Mouse (Mus musculus) limb, embryonic 14.5 days (tissue): ENCODE data around the gene Cfap61. TPM values are rescaled to one million over a fixed set of nuclear protein-coding genes. Genes with fewer than 3 reads are reported as not detected.
A peak's percentile ranks its signal among the peaks of the same experiment; 100 is the strongest.

Experiments used
- ATAC-seq: fragments of 200-750 bp; cut with Nextera tagmentation; 2 replicates; pipeline ENCODE4 v1.8.0; 2017; ENCODE audit warnings: low read depth, moderate number of reproducible peaks, moderate TSS enrichment; ENCODE audit not compliant: low FRiP score
- DNase-seq: peaks from one replicate; pipeline ENCODE4 v3.0.0-alpha.2; 2015; ENCODE audit warnings: low spot score
- H3K27ac ChIP-seq: fragments of 300-500 bp; sonication (generic); replicated peaks from 2 replicates; pipeline ENCODE4 v1.5.1; 2014; ENCODE audit warnings: low read depth, mild to moderate bottlenecking, low read length, moderate library complexity, mixed read lengths
- H3K27me3 ChIP-seq: fragments of 300-500 bp; sonication (generic); 2 replicates; pipeline ENCODE4 v1.6.1; 2014; ENCODE audit warnings: low read length, mixed read lengths; ENCODE audit not compliant: control insufficient read depth, insufficient read depth
- H3K36me3 ChIP-seq: fragments of 300-500 bp; sonication (generic); 2 replicates; pipeline ENCODE4 v1.6.1; 2014; ENCODE audit warnings: mild to moderate bottlenecking, low read length, moderate library complexity, mixed read lengths; ENCODE audit not compliant: control insufficient read depth, insufficient read depth
- H3K4me1 ChIP-seq: fragments of 300-500 bp; sonication (generic); 2 replicates; pipeline ENCODE4 v1.6.1; 2014; ENCODE audit warnings: antibody characterized with exemption, low read length, mixed read lengths; ENCODE audit not compliant: control insufficient read depth, insufficient read depth
- H3K4me2 ChIP-seq: fragments of 300-500 bp; sonication (generic); replicated peaks from 2 replicates; pipeline ENCODE4 v1.6.1; 2014; ENCODE audit warnings: low read depth, mild to moderate bottlenecking, low read length, moderate library complexity; ENCODE audit not compliant: severe bottlenecking
- H3K4me3 ChIP-seq: fragments of 300-500 bp; sonication (generic); replicated peaks from 2 replicates; pipeline ENCODE4 v1.5.1; 2014; ENCODE audit warnings: low read length
- H3K9ac ChIP-seq: fragments of 300-500 bp; sonication (generic); 2 replicates; pipeline ENCODE4 v1.6.1; 2014; ENCODE audit warnings: mild to moderate bottlenecking, low read depth, low read length, moderate library complexity; ENCODE audit not compliant: severe bottlenecking
- H3K9me3 ChIP-seq: fragments of 300-500 bp; sonication (generic); 2 replicates; pipeline ENCODE4 v1.6.1; 2016; ENCODE audit warnings: low read length; ENCODE audit not compliant: control insufficient read depth
- POLR2A ChIP-seq: fragments of 200-500 bp; IDR thresholded peaks from 2 replicates; pipeline ENCODE4 v1.8.0; 2012; ENCODE audit warnings: inconsistent platforms, mild to moderate bottlenecking, moderate library complexity, borderline replicate concordance; ENCODE audit not compliant: insufficient read depth, insufficient read length; ENCODE audit errors: extremely low read depth
- WGBS: fragments of 180-500 bp; shearing (Covaris S2); extraction: QIAGEN DNeasy Blood & Tissue Kit; methylation state at CpG from one replicate; pipeline ENCODE4 v1.1.7; 2014; 5-methylcytosine and 5-hydroxymethylcytosine counted together
- polyA plus RNA-seq, 2 experiments: library from polyadenylated mRNA; depleted of rRNA in 1 of 2; stranded (reverse) in 1 of 2; unstranded in 1 of 2; fragments of >200 nt; fragmentation: Nextera tagmentation in 1 of 2; extraction: Ambion mirVana in 1 of 2; gene quantifications; 2 replicates each; pipeline versions ENCODE4 v1.2.1 to v1.2.3; 2012 to 2014

Gene Cfap61
- polyA plus RNA-seq, 2 experiments: 0.15 TPM; not detected in 1

DNA sequence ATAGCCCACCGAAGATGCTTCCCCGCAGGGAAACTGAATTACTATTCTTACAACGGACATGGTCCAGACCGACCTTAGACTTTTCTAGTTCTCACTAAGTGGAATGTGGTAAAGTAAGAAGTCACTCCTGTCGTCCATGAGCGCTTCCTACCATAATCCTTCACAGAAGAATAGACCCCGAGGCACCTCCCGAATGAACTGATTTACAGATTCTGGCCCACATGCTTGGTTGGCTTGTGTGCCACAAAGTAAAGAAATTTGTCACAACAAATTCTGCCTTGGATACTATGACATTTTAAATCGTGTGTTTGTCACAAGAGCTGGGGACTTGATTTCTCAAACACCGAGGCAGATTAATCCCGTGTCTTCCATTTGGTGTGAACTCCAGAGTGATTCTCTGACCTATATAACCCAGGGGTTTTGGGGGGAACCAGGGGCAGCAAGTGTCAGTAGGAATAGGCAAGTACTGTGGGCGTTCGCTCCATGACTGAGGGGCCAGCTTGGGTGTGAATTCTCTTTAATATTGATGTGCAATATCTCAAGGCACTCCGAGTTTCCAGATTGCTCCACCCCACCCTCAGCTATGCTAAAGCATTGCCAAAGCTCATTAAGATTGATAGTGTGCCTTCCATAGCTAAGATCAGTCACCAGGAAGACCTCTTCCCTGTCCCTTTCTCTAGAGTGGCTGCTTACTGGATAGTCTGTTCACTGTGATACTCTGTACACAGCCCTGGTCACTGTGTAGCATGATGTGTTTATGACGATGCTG, 214.8 kb downstream of the Cfap61 start:
- no peak overlapping the region for H3K9ac ChIP-seq
- no peak for DNase-seq
- 88% methylated on average over 15 of the region's 15 CpGs for WGBS
- no peaks in the 10 kb centered on the region for H3K27me3 ChIP-seq
- H3K9me3 ChIP-seq: no peaks in the 10 kb centered on the region
- no peak overlapping the region for H3K4me3 ChIP-seq
- TF ChIP-seq POLR2A: no peak
- no peaks in the 10 kb centered on the region for H3K36me3 ChIP-seq
- ATAC-seq: no peak
- H3K27ac ChIP-seq: no peak overlapping the region
- no peak overlapping the region for H3K4me2 ChIP-seq
- H3K4me1 ChIP-seq: no peaks in the 10 kb centered on the region

DNA sequence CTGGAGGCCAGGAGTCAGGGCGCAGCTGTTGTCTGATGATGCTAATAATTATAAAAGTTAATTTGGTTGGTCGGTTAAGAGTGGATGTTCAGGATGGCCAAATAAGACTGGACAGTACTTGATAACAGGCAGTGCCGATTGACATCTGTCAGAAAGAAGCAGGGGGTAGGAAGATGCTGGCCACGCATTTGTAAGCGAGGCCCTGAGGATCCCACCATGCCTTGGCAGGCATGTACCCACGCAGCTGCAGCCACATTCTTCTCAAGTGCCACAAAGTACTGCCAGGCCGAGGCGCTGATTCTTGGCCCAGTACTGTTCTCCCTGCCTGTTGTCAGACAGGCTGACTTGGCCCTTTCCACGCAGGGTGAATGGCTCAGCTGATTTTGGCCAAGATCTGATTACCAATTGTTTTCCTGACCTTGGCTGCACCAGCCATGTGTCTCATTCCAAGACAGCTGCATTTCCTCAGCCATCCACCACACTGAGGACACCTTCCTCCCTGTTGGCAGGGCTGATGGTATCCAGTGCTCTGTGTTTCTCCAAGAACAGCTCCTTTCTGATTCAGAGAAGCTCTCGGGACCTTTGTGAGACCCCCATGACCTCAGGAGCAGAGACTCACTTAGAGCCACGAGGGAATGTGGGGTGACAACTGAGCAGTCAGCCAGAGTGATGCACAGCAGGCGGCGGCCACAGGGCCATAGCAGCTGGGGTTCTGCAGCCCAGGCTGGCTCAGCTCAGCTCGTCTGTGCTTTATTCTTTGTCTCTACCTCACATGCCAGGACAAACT, 233.6 kb downstream of the Cfap61 start:
- DNase-seq: no peak
- Histone ChIP-seq H3K4me2 (no peak overlapping the region), H3K27ac (no peak overlapping the region), H3K27me3 (no peaks in the 10 kb centered on the region), H3K4me3 (no peak overlapping the region), H3K4me1 (no peaks in the 10 kb centered on the region), H3K9ac (no peak overlapping the region), H3K36me3 (no peaks in the 10 kb centered on the region), H3K9me3 (no peaks in the 10 kb centered on the region)
- no peak for TF ChIP-seq POLR2A
- ATAC-seq: peak; percentile 55
- 62% methylated on average over 14 of the region's 14 CpGs for WGBS

- no peak for TF ChIP-seq POLR2A
- no peak overlapping the region for H3K27ac ChIP-seq
- H3K4me3 ChIP-seq: no peak overlapping the region
- WGBS: 74% methylated on average over 7 of the region's 7 CpGs
- no peaks in the 10 kb centered on the region for H3K27me3 ChIP-seq
- no peaks in the 10 kb centered on the region for H3K36me3 ChIP-seq
- no peak overlapping the region for H3K9ac ChIP-seq
- no peak for ATAC-seq
- DNase-seq: no peak
- no peaks in the 10 kb centered on the region for H3K9me3 ChIP-seq
- H3K4me1 ChIP-seq: no peaks in the 10 kb centered on the region
- no peak overlapping the region for H3K4me2 ChIP-seq
These were observed 234.9 kb downstream of the Cfap61 start for GRCm38 (mm10) chr2:146169492-146169891.

DNA sequence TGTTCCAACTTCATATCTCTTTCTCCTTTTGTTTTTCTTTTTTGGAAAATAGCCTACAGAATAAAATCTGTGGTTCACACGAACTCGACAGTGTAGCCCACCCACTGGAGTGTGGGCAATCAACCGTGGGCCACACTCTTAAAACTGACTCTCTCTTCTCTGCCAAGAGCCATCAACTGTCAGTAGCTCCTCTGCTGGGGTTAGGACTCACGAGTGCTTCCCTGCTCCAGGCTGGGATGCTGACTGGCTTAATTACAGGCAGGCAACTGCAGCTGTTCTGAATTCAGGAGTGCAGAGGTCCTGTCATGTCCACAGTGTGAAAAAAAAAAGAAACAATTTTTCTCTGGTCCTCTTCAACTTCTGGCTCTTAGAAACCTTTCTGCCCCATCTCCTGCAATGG, 237.5 kb downstream of the Cfap61 start:
- Histone ChIP-seq H3K27ac (no peak overlapping the region), H3K36me3 (no peaks in the 10 kb centered on the region), H3K4me2 (no peak overlapping the region), H3K27me3 (no peaks in the 10 kb centered on the region), H3K9me3 (no peaks in the 10 kb centered on the region), H3K9ac (no peak overlapping the region), H3K4me3 (no peak overlapping the region), H3K4me1 (no peaks in the 10 kb centered on the region)
- DNase-seq (no peak), ATAC-seq (no peak)
- TF ChIP-seq POLR2A: no peak
- 48% methylated on average over 4 of the region's 4 CpGs for WGBS

DNA sequence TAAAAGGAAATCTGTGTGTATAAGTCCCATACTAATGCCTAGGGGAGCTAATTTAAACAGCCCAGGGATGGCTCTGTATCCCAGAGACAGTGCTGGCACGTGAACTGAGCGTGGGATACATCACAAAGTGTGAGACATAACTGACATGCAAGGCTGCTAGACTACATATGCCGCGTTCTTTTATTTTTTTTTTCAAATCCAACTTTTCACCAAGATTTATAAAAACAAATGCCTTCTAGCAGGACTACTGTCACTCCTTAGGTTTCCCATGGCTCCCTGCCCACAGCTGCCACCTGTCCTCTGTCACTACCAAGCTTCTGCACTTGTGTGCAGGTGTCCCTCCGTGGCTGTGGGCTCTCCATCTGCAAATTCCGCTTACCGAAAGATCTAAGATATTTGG, 239.6 kb downstream of the Cfap61 start:
- no peak for DNase-seq
- 85% methylated on average over 7 of the region's 7 CpGs for WGBS

More for the DNA sequence above, 239.6 kb downstream of the Cfap61 start:
- H3K4me2 ChIP-seq: no peak overlapping the region
- H3K4me1 ChIP-seq: no peaks in the 10 kb centered on the region
- no peak overlapping the region for H3K9ac ChIP-seq
- no peak overlapping the region for H3K4me3 ChIP-seq
- ATAC-seq: no peak
- no peaks in the 10 kb centered on the region for H3K36me3 ChIP-seq
- no peak for TF ChIP-seq POLR2A
- H3K9me3 ChIP-seq: no peaks in the 10 kb centered on the region
- H3K27ac ChIP-seq: no peak overlapping the region
- H3K27me3 ChIP-seq: no peaks in the 10 kb centered on the region
